Mouse (Mus musculus): ENCODE results near the gene Olfr33.

Olfr33 gene

DNA sequence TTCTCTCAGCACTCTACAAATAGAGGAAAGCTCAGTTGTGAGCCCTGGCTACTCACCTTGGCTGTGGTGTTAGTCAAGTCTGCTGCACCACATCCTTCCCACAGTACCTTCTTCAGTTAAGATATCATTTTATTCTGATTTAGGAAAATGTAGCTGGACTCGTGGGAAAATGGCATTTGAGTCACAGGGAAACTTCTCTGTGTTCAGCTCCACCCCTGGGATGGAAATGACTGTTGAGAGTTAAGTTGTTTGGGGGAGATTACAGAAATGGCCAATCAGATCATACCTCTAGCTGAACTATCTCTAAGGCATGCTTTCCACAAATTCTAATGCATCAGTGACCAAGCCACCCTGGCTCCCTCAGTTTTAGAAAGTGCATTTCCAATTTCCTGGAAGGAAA lies at the start of gene Olfr33:
TSS of gene Olfr33 (minus strand) at position 101 of the 400 bp plus-strand sequence.
- DNase-seq, result no peak

GRCm38 (mm10) chr7:102759266-102759665 lies 40.4 kb upstream of the Olfr33 start, which contains the start of the genes Olfr560 and Olfr78:
TSS of gene Olfr560 (minus strand) at chr7:102759366.
TSS of gene Olfr78 (minus strand) at chr7:102759471.
- no peak for DNase-seq

DNA sequence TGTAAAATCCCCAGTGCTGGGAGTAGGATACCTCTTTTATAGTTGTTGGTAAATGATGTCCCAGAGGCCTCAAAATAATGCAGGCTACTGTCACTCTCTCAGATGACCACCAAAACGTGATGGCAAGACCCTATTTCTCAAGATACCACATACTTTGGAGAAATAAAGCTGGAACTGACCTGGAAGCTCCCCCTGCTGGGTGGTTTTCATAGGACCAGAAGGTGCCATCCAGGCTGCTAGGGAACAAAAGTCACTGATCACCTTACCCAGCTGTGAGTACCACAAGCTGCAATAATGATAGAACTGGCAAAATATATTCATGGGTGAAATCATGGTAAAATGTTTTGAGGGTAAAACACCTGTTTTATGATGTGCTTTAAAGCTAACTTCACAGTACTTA lies 33.2 kb upstream of the Olfr33 start:
- DNase-seq, result peak; percentile 0

- no peak for DNase-seq
These were observed 18.8 kb upstream of the Olfr33 start for GRCm38 (mm10) chr7:102737705-102738104.

DNA sequence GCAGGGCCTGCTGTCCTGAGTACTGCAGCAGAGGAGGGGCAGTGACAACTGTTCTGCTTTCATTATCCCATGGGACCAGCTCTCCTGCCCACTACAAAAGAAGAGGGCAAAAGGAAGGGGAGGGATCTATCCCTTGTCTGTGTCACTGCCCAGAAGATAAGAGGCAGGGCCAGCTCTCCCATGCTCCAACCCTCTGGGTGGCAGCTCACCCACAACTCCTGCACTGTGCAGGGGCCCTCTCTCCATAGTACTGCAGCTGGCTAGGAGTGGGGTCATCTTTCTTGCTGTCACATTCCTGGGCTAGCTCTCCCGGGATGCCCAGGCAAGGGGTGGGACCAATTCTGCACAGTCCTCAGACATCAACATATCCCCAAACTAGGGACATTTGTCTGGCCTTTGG lies 14.9 kb upstream of the Olfr33 start:
- DNase-seq, result no peak

DNA sequence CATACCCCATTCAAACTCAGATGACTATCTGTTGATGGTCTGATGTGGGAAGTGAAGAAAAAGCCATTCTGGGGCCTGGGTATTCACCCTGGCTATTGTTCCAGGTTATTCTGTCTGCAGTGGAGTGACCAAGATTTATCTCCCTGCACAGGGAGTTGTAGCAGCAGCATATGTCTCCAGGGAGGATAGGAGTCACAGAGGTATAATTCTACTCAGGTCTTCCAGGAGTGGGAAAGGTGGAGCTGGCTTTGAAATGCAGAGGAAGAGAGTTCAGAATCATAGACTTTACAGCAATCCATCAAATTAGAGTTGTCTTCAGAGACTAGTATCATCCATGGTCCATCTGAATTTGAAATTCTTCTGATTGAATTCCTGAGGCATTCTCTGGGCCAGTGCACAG lies 8.5 kb upstream of the Olfr33 start, which contains the start of gene Olfr559:
TSS of gene Olfr559 (minus strand) at position 101 of the 400 bp plus-strand sequence.
- DNase-seq, result no peak

DNA sequence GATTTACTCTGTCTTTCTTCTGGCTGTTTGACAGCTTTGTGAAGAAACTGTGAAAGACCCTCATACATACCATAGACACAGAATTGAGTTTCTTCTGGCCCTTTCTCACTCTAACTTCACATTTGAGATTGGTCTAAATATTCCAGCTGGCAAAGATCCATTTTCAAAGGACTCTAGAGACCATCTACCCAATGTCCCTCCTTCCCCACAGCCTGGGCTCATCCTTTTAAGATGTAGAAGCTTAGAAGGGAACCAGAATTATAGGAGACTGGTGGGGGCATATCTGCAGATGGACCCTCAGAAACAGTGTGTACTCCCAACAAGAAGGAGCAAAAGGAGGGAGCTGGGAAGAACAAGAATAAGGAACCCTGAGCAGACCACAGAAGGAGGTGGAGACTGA lies 17.0 kb downstream of the Olfr33 start, which contains the start of gene Olfr558:
TSS of gene Olfr558 (plus strand) at position 301 of the 400 bp plus-strand sequence.
- no peak for DNase-seq

DNA sequence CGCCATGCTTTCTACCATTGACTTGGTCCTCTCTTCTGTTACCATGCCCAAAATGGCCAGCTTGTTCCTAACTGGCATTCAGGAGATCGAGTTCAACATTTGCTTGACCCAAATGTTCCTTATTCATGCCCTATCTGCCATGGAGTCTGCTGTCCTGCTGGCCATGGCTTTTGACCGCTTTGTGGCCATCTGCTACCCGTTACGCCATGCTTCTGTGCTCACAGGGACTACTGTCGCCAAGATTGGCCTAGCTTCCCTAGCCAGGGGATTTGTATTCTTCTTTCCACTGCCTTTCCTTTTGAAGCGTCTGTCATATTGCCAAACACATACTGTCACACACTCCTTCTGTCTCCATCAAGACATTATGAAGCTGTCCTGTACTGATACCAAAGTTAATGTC lies 20.4 kb downstream of the Olfr33 start:
- DNase-seq, result no peak

GRCm38 (mm10) chr7:102695358-102696125 lies 23.3 kb downstream of the Olfr33 start, which contains the start of gene Olfr557:
TSS of gene Olfr557 (plus strand) at chr7:102695910.
- DNase-seq, result peak; percentile 24

DNA sequence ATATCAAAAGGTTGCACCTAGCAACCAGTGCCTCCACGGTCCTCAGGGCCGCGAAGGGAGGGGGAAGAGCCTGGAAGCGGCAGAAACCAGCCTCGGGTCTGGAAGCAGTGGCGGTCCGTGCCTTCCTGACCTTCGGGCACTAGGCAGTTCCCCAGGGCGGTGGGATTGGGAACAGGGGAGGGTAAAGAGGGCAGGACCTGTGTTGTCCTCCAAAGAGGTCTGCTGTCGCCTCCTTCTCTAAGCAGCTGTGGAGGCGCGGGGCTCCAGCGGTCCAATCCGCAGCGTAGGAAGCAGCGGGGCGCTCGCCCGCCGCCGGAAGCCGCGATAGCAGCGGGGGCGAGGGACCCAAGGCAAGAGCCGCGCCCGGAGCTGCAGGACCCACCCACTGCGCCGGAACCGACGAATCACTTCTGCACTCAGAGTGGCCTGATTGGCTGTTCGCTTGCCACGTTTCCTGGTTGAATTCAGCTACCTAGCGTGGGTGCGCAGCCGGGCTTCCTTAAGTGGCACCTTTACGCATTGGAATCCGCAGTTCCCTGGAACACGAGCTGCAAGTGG lies 31.8 kb downstream of the Olfr33 start, which contains the start of gene Trim68:
TSS of gene Trim68 (minus strand) at position 384 of the 558 bp plus-strand sequence.
- DNase-seq, result peak; percentile 97

DNA sequence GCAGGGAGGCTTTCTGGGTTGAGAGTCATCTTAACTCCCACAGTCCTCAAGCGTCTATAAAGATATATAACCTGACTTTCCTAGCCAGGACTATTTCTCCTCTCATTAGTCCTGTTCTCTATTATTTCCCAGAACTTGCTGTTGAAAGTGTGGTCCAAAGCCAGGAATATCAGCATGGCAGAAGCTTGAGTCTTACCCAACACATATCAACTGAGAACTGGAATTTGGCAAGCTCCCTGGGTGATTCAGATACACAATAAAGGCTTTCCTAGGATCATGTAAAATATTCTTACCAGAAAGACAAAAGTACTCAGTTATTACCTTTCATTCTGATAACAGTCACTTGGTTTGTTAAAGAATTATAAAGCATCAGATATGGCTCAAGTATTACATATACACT lies 37.0 kb downstream of the Olfr33 start:
- DNase-seq, result no peak

GRCm38 (mm10) chr7:102676225-102676624 lies 42.6 kb downstream of the Olfr33 start:
- DNase-seq, result no peak

- DNase-seq, result no peak
These were observed 53.5 kb downstream of the Olfr33 start for GRCm38 (mm10) chr7:102665378-102665777.

- DNase-seq, result no peak
These were observed 54.3 kb downstream of the Olfr33 start, which contains the start of gene Olfr556 for GRCm38 (mm10) chr7:102664599-102664998. TSS of gene Olfr556 (plus strand) at chr7:102664899.

Data from lung, postnatal 36 days (tissue).